Mouse (Mus musculus) forebrain, postnatal 0 days (tissue): ENCODE measurements at regions not wholly inside any gene's neighbourhood (a gene's known extent, or its start where the extent isn't known, plus 50 kb on each side); places are given as distances from the start of the nearest gene placed in this dataset.
"Not testable (repeated sequence)": the region's sequence is repeated elsewhere in the genome, so short reads cannot be mapped to it uniquely, and the experiment has no call there.

Experiments
- ATAC-seq: fragments of 200-750 bp; cut with Nextera tagmentation; 2 replicates; pipeline ENCODE4 v1.8.0; 2017; ENCODE audit warnings: mild to moderate bottlenecking, moderate library complexity
- DNase-seq: peaks from one replicate; pipeline ENCODE4 v3.0.0-alpha.2; 2015
- H3K27ac ChIP-seq: fragments of 300-500 bp; sonication (generic); 2 replicates; pipeline ENCODE4 v1.5.1; 2014; ENCODE audit warnings: low read depth, mild to moderate bottlenecking, antibody characterized with exemption, low read length, moderate library complexity, mixed read lengths
- H3K27me3 ChIP-seq: fragments of 300-500 bp; sonication (generic); 2 replicates; pipeline ENCODE4 v1.6.1; 2014; ENCODE audit warnings: mild to moderate bottlenecking, low read length, mixed read lengths; ENCODE audit not compliant: insufficient read depth
- H3K36me3 ChIP-seq: fragments of 300-500 bp; sonication (generic); 2 replicates; pipeline ENCODE4 v1.6.1; 2014; ENCODE audit warnings: mild to moderate bottlenecking, moderate library complexity; ENCODE audit not compliant: insufficient read depth
- H3K4me1 ChIP-seq: fragments of 300-500 bp; sonication (generic); 2 replicates; pipeline ENCODE4 v1.6.1; 2014; ENCODE audit warnings: antibody characterized with exemption; ENCODE audit not compliant: insufficient read depth
- H3K4me2 ChIP-seq: fragments of 300-500 bp; sonication (generic); 2 replicates; pipeline ENCODE4 v1.6.1; 2014; ENCODE audit warnings: low read depth, mild to moderate bottlenecking, moderate library complexity
- H3K4me3 ChIP-seq: fragments of 300-500 bp; sonication (generic); 2 replicates; pipeline ENCODE4 v1.5.1; 2014; ENCODE audit warnings: low read depth, low read length, mixed read lengths
- H3K9ac ChIP-seq: fragments of 300-500 bp; sonication (generic); 2 replicates; pipeline ENCODE4 v1.6.1; 2014; ENCODE audit warnings: mild to moderate bottlenecking
- H3K9me3 ChIP-seq: fragments of 300-500 bp; sonication (generic); 2 replicates; pipeline ENCODE4 v1.6.1; 2016; ENCODE audit warnings: low read length
- CTCF ChIP-seq: sonication (generic); IDR thresholded peaks from 2 replicates; pipeline ENCODE4 v1.5.1; 2016; ENCODE audit warnings: antibody characterized with exemption, control low read depth, low read depth
- WGBS: fragments of 180-500 bp; shearing (Covaris S2); extraction: QIAGEN DNeasy Blood & Tissue Kit; methylation state at CpG from one replicate; pipeline ENCODE4 v1.1.7; 2014; 5-methylcytosine and 5-hydroxymethylcytosine counted together

- Histone ChIP-seq H3K9ac (no peak overlapping the region), H3K27me3 (no peaks in the 10 kb centered on the region), H3K4me2 (no peak overlapping the region), H3K27ac (no peak overlapping the region), H3K9me3 (no peaks in the 10 kb centered on the region), H3K4me3 (no peak overlapping the region), H3K36me3 (no peaks in the 10 kb centered on the region), H3K4me1 (no peaks in the 10 kb centered on the region)
- TF ChIP-seq CTCF: no peak
- WGBS: 82% methylated on average over 3 of the region's 3 CpGs
- DNase-seq (no peak), ATAC-seq (no peak)
These were observed 395.2 kb downstream of the Rad51ap2 start for GRCm38 (mm10) chr12:11851034-11851433.

GRCm38 (mm10) chr12:11881809-11882208 is 380.1 kb upstream of the Fam49a start:
- ATAC-seq: not testable (repeated sequence)
- WGBS: 94% methylated on average over 11 of the region's 11 CpGs

GRCm38 (mm10) chr12:11887291-11887690 is 374.6 kb upstream of the Fam49a start:
- Histone ChIP-seq H3K36me3 (no peaks in the 10 kb centered on the region), H3K4me2 (no peak overlapping the region), H3K9ac (no peak overlapping the region), H3K27ac (no peak overlapping the region), H3K4me3 (no peak overlapping the region), H3K9me3 (no peaks in the 10 kb centered on the region), H3K27me3 (no peaks in the 10 kb centered on the region), H3K4me1 (no peaks in the 10 kb centered on the region)
- no peak for DNase-seq
- ATAC-seq: no peak
- no peak for TF ChIP-seq CTCF

More at GRCm38 (mm10) chr12:11881809-11882208, 380.1 kb upstream of the Fam49a start:
- not testable (repeated sequence) for H3K4me2 ChIP-seq, H3K4me3 ChIP-seq, H3K27ac ChIP-seq, H3K36me3 ChIP-seq, H3K9ac ChIP-seq, H3K9me3 ChIP-seq, DNase-seq, H3K27me3 ChIP-seq, H3K4me1 ChIP-seq

DNA sequence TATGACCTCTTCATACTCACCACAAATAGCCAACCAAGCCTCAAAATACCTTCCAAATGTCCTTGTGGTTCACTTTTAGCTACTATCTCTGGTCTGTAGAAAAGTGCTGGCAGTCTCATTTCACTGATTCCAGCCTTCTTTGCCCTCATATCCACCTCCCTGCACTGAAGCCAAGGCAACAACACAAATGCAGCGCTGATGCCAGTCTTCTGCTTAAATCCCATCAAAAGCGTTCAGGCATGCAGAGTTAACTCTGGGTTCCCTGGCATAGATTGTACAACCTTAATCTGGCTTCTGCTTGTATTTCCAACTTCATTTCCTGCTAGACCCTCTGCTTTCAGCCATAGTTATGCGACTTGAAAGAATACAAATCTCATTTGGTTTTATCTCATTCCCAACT is 362.9 kb upstream of the Fam49a start:
- ATAC-seq (no peak), DNase-seq (no peak)
- 48% methylated on average over 3 of the region's 3 CpGs for WGBS
- no peak overlapping the region for H3K9ac ChIP-seq
- H3K27ac ChIP-seq: no peak overlapping the region
- H3K9me3 ChIP-seq: no peaks in the 10 kb centered on the region
- no peaks in the 10 kb centered on the region for H3K36me3 ChIP-seq
- TF ChIP-seq CTCF: no peak
- no peak overlapping the region for H3K4me3 ChIP-seq
- no peaks in the 10 kb centered on the region for H3K27me3 ChIP-seq
- H3K4me1 ChIP-seq: no peaks in the 10 kb centered on the region
- no peak overlapping the region for H3K4me2 ChIP-seq

GRCm38 (mm10) chr12:11906588-11906987 is 355.4 kb upstream of the Fam49a start:
- no peak overlapping the region for H3K4me2 ChIP-seq
- no peak overlapping the region for H3K27ac ChIP-seq
- no peaks in the 10 kb centered on the region for H3K27me3 ChIP-seq
- ATAC-seq (peak; percentile 85), DNase-seq (peak; percentile 26)
- H3K4me1 ChIP-seq: no peaks in the 10 kb centered on the region
- no peaks in the 10 kb centered on the region for H3K36me3 ChIP-seq
- no peaks in the 10 kb centered on the region for H3K9me3 ChIP-seq
- no peak overlapping the region for H3K9ac ChIP-seq
- TF ChIP-seq CTCF: no peak
- H3K4me3 ChIP-seq: no peak overlapping the region
- 36% methylated on average over 4 of the region's 4 CpGs for WGBS
